Mouse (Mus musculus): ENCODE data around the gene U90926. TPM values are rescaled to one million over a fixed set of nuclear protein-coding genes. Genes with fewer than 3 reads are reported as not detected.

U90926 gene
- polyA plus RNA-seq, 1 experiment from 2014 or later, result not detected

- Histone ChIP-seq H3K9me3 (ENCODE audit: control insufficient read depth, low read length) (no peaks in the 10 kb centered on the region), H3K9ac (ENCODE audit: low read length) (no peak overlapping the region), H3K36me3 (ENCODE audit: control insufficient read depth, insufficient read depth, low read length) (no peaks in the 10 kb centered on the region), H3K4me1 (ENCODE audit: control insufficient read depth, insufficient read depth, low read length) (no peaks in the 10 kb centered on the region), H3K4me2 (ENCODE audit: low read depth) (no peak overlapping the region), H3K27me3 (ENCODE audit: control insufficient read depth, insufficient read depth, low read length) (no peaks in the 10 kb centered on the region), H3K27ac (ENCODE audit: low read depth, low read length) (no peak overlapping the region), H3K4me3 (ENCODE audit: low read depth, low read length) (no peak overlapping the region)
- ATAC-seq (ENCODE audit: insufficient read depth, low FRiP score, low TSS enrichment), result no peak
- no peak for DNase-seq (ENCODE audit: low spot score)
- WGBS, result 89% methylated on average over 7 of the region's 7 CpGs
These were observed 12.6 kb upstream of the U90926 start for GRCm38 (mm10) chr5:92227782-92228181.

GRCm38 (mm10) chr5:92220287-92220902 lies 5.2 kb upstream of the U90926 start:
- Histone ChIP-seq H3K4me3 (ENCODE audit: low read depth, low read length) (no peak overlapping the region), H3K9ac (ENCODE audit: low read length) (no peak overlapping the region), H3K36me3 (ENCODE audit: control insufficient read depth, insufficient read depth, low read length) (no peaks in the 10 kb centered on the region), H3K4me2 (ENCODE audit: low read depth) (no peak overlapping the region), H3K27ac (ENCODE audit: low read depth, low read length) (no peak overlapping the region), H3K4me1 (ENCODE audit: control insufficient read depth, insufficient read depth, low read length) (no peaks in the 10 kb centered on the region), H3K9me3 (ENCODE audit: control insufficient read depth, low read length) (no peaks in the 10 kb centered on the region), H3K27me3 (ENCODE audit: control insufficient read depth, insufficient read depth, low read length) (no peaks in the 10 kb centered on the region)
- DNase-seq (ENCODE audit: low spot score) (no peak), ATAC-seq (ENCODE audit: insufficient read depth, low FRiP score, low TSS enrichment) (no peak)
- WGBS, result 92% methylated on average over 8 of the region's 8 CpGs

- WGBS, result 79% methylated on average over 6 of the region's 6 CpGs
- no peak overlapping the region for H3K27ac ChIP-seq (ENCODE audit: low read depth, low read length)
These were observed 4.6 kb upstream of the U90926 start for GRCm38 (mm10) chr5:92219826-92220225.

GRCm38 (mm10) chr5:92218915-92219793 lies 3.9 kb upstream of the U90926 start:
- no peaks in the 10 kb centered on the region for H3K4me1 ChIP-seq (ENCODE audit: control insufficient read depth, insufficient read depth, low read length)
- WGBS, result 52% methylated on average over 17 of the region's 17 CpGs
- H3K4me3 ChIP-seq (ENCODE audit: low read depth, low read length), result no peak overlapping the region
- H3K9me3 ChIP-seq (ENCODE audit: control insufficient read depth, low read length), result no peaks in the 10 kb centered on the region
- H3K4me2 ChIP-seq (ENCODE audit: low read depth), result no peak overlapping the region
- no peak overlapping the region for H3K9ac ChIP-seq (ENCODE audit: low read length)
- H3K27ac ChIP-seq (ENCODE audit: low read depth, low read length), result no peak overlapping the region
- DNase-seq (ENCODE audit: low spot score), result no peak
- H3K36me3 ChIP-seq (ENCODE audit: control insufficient read depth, insufficient read depth, low read length), result no peaks in the 10 kb centered on the region
- H3K27me3 ChIP-seq (ENCODE audit: control insufficient read depth, insufficient read depth, low read length), result no peaks in the 10 kb centered on the region
- ATAC-seq (ENCODE audit: insufficient read depth, low FRiP score, low TSS enrichment), result no peak

More at GRCm38 (mm10) chr5:92219826-92220225, 4.6 kb upstream of the U90926 start:
- H3K36me3 ChIP-seq (ENCODE audit: control insufficient read depth, insufficient read depth, low read length), result no peaks in the 10 kb centered on the region
- ATAC-seq (ENCODE audit: insufficient read depth, low FRiP score, low TSS enrichment) (no peak), DNase-seq (ENCODE audit: low spot score) (no peak)
- H3K9ac ChIP-seq (ENCODE audit: low read length), result no peak overlapping the region
- H3K4me1 ChIP-seq (ENCODE audit: control insufficient read depth, insufficient read depth, low read length), result no peaks in the 10 kb centered on the region
- H3K9me3 ChIP-seq (ENCODE audit: control insufficient read depth, low read length), result no peaks in the 10 kb centered on the region
- no peak overlapping the region for H3K4me2 ChIP-seq (ENCODE audit: low read depth)
- H3K4me3 ChIP-seq (ENCODE audit: low read depth, low read length), result no peak overlapping the region
- no peaks in the 10 kb centered on the region for H3K27me3 ChIP-seq (ENCODE audit: control insufficient read depth, insufficient read depth, low read length)

- Histone ChIP-seq H3K27me3 (ENCODE audit: control insufficient read depth, insufficient read depth, low read length) (no peaks in the 10 kb centered on the region), H3K27ac (ENCODE audit: low read depth, low read length) (no peak overlapping the region), H3K9me3 (ENCODE audit: control insufficient read depth, low read length) (no peaks in the 10 kb centered on the region), H3K4me1 (ENCODE audit: control insufficient read depth, insufficient read depth, low read length) (no peaks in the 10 kb centered on the region), H3K4me3 (ENCODE audit: low read depth, low read length) (no peak overlapping the region), H3K4me2 (ENCODE audit: low read depth) (no peak overlapping the region), H3K36me3 (ENCODE audit: control insufficient read depth, insufficient read depth, low read length) (no peaks in the 10 kb centered on the region), H3K9ac (ENCODE audit: low read length) (no peak overlapping the region)
- 93% methylated on average over 4 of the region's 4 CpGs for WGBS
- no peak for ATAC-seq (ENCODE audit: insufficient read depth, low FRiP score, low TSS enrichment)
- no peak for DNase-seq (ENCODE audit: low spot score)
These were observed 3.0 kb downstream of the U90926 start for GRCm38 (mm10) chr5:92212231-92212630.

GRCm38 (mm10) chr5:92210205-92210604 lies 5.0 kb downstream of the U90926 start:
- Histone ChIP-seq H3K27ac (ENCODE audit: low read depth, low read length) (no peak overlapping the region), H3K4me2 (ENCODE audit: low read depth) (no peak overlapping the region), H3K9me3 (ENCODE audit: control insufficient read depth, low read length) (no peaks in the 10 kb centered on the region), H3K27me3 (ENCODE audit: control insufficient read depth, insufficient read depth, low read length) (no peaks in the 10 kb centered on the region), H3K4me3 (ENCODE audit: low read depth, low read length) (no peak overlapping the region), H3K4me1 (ENCODE audit: control insufficient read depth, insufficient read depth, low read length) (no peaks in the 10 kb centered on the region), H3K9ac (ENCODE audit: low read length) (no peak overlapping the region), H3K36me3 (ENCODE audit: control insufficient read depth, insufficient read depth, low read length) (peaks cover 1% of the 10 kb centered on the region; the same call in 1 of the 2 replicates)
- DNase-seq (ENCODE audit: low spot score), result no peak
- ATAC-seq (ENCODE audit: insufficient read depth, low FRiP score, low TSS enrichment), result no peak
- WGBS, result 76% methylated on average over 8 of the region's 8 CpGs

- no peak for DNase-seq (ENCODE audit: low spot score)
These were observed 9.1 kb downstream of the U90926 start for GRCm38 (mm10) chr5:92206121-92206520.

GRCm38 (mm10) chr5:92205706-92206105 lies 9.5 kb downstream of the U90926 start:
- no peaks in the 10 kb centered on the region for H3K4me1 ChIP-seq (ENCODE audit: control insufficient read depth, insufficient read depth, low read length)
- ATAC-seq (ENCODE audit: insufficient read depth, low FRiP score, low TSS enrichment) (no peak), DNase-seq (ENCODE audit: low spot score) (no peak)
- no peak overlapping the region for H3K4me2 ChIP-seq (ENCODE audit: low read depth)
- 87% methylated on average over 5 of the region's 5 CpGs for WGBS
- H3K27me3 ChIP-seq (ENCODE audit: control insufficient read depth, insufficient read depth, low read length), result no peaks in the 10 kb centered on the region
- no peak overlapping the region for H3K4me3 ChIP-seq (ENCODE audit: low read depth, low read length)
- peaks cover 6% of the 10 kb centered on the region; the same call in 1 of the 2 replicates for H3K36me3 ChIP-seq (ENCODE audit: control insufficient read depth, insufficient read depth, low read length)
- H3K9me3 ChIP-seq (ENCODE audit: control insufficient read depth, low read length), result no peaks in the 10 kb centered on the region
- no peak overlapping the region for H3K27ac ChIP-seq (ENCODE audit: low read depth, low read length)
- no peak overlapping the region for H3K9ac ChIP-seq (ENCODE audit: low read length)

More at GRCm38 (mm10) chr5:92206121-92206520, 9.1 kb downstream of the U90926 start:
- Histone ChIP-seq H3K4me3 (ENCODE audit: low read depth, low read length) (no peak overlapping the region), H3K27ac (ENCODE audit: low read depth, low read length) (no peak overlapping the region), H3K4me2 (ENCODE audit: low read depth) (no peak overlapping the region), H3K36me3 (ENCODE audit: control insufficient read depth, insufficient read depth, low read length) (peaks cover 6% of the 10 kb centered on the region; the same call in 1 of the 2 replicates), H3K9me3 (ENCODE audit: control insufficient read depth, low read length) (no peaks in the 10 kb centered on the region), H3K9ac (ENCODE audit: low read length) (no peak overlapping the region), H3K27me3 (ENCODE audit: control insufficient read depth, insufficient read depth, low read length) (no peaks in the 10 kb centered on the region), H3K4me1 (ENCODE audit: control insufficient read depth, insufficient read depth, low read length) (no peaks in the 10 kb centered on the region)
- WGBS, result 94% methylated on average over 6 of the region's 6 CpGs
- no peak for ATAC-seq (ENCODE audit: insufficient read depth, low FRiP score, low TSS enrichment)

All from neural tube, embryonic 11.5 days (tissue).